Mouse (Mus musculus): ENCODE data around the gene Kctd11. TPM values are rescaled to one million over a fixed set of nuclear protein-coding genes. Genes with fewer than 3 reads are reported as not detected.
"Not testable (repeated sequence)": the region's sequence is repeated elsewhere in the genome, so short reads cannot be mapped to it uniquely, and the experiment has no call there.

The Kctd11 gene
- total and polyA plus RNA-seq, 2 experiments from 2014 or later, result 0.57 to 0.93 TPM

- Histone ChIP-seq H3K36me3 (ENCODE audit: insufficient read depth, low read length) (no peaks in the 10 kb centered on the region), H3K27me3 (ENCODE audit: insufficient read depth, low read length) (no peaks in the 10 kb centered on the region), H3K9ac (replicated peaks; ENCODE audit: low read length, poor library complexity, severe bottlenecking) (no peak overlapping the region), H3K4me2 (ENCODE audit: low read depth, low read length, poor library complexity, severe bottlenecking) (no peak overlapping the region), H3K27ac (ENCODE audit: low read depth, low read length) (no peak overlapping the region), H3K4me1 (ENCODE audit: insufficient read depth, low read length) (no peaks in the 10 kb centered on the region), H3K4me3 (ENCODE audit: low read depth, low read length) (no peak overlapping the region), H3K9me3 (ENCODE audit: low read length) (no peaks in the 10 kb centered on the region)
- no peak for ATAC-seq (ENCODE audit: low FRiP score)
- 76% methylated on average over 9 of the region's 9 CpGs for WGBS
- no peak for TF ChIP-seq CTCF (IDR thresholded peaks at IDR 0.05)
- no peak for DNase-seq (ENCODE audit: low spot score)
These were observed 15.6 kb downstream of the Kctd11 start for GRCm38 (mm10) chr11:69865561-69865960.

GRCm38 (mm10) chr11:69864138-69864860 is 16.9 kb downstream of the Kctd11 start:
- Histone ChIP-seq H3K9me3 (ENCODE audit: low read length) (no peaks in the 10 kb centered on the region), H3K9ac (replicated peaks; ENCODE audit: low read length, poor library complexity, severe bottlenecking) (no peak overlapping the region), H3K27ac (ENCODE audit: low read depth, low read length) (no peak overlapping the region), H3K4me2 (ENCODE audit: low read depth, low read length, poor library complexity, severe bottlenecking) (no peak overlapping the region), H3K27me3 (ENCODE audit: insufficient read depth, low read length) (no peaks in the 10 kb centered on the region), H3K36me3 (ENCODE audit: insufficient read depth, low read length) (no peaks in the 10 kb centered on the region), H3K4me3 (ENCODE audit: low read depth, low read length) (no peak overlapping the region), H3K4me1 (ENCODE audit: insufficient read depth, low read length) (no peaks in the 10 kb centered on the region)
- no peak for TF ChIP-seq CTCF (IDR thresholded peaks at IDR 0.05)
- 46% methylated on average over 8 of the region's 8 CpGs for WGBS
- DNase-seq (ENCODE audit: low spot score) (no peak), ATAC-seq (ENCODE audit: low FRiP score) (no peak)

GRCm38 (mm10) chr11:69863729-69864128 is 17.5 kb downstream of the Kctd11 start:
- 82% methylated on average over 3 of the region's 3 CpGs for WGBS
- ATAC-seq (ENCODE audit: low FRiP score); H3K27me3 ChIP-seq (ENCODE audit: insufficient read depth, low read length); H3K9ac ChIP-seq (replicated peaks; ENCODE audit: low read length, poor library complexity, severe bottlenecking); H3K4me1 ChIP-seq (ENCODE audit: insufficient read depth, low read length); DNase-seq (ENCODE audit: low spot score); H3K36me3 ChIP-seq (ENCODE audit: insufficient read depth, low read length); H3K9me3 ChIP-seq (ENCODE audit: low read length); H3K4me2 ChIP-seq (ENCODE audit: low read depth, low read length, poor library complexity, severe bottlenecking); H3K27ac ChIP-seq (ENCODE audit: low read depth, low read length); H3K4me3 ChIP-seq (ENCODE audit: low read depth, low read length): not testable (repeated sequence)

GRCm38 (mm10) chr11:69858113-69858998 is 22.9 kb downstream of the Kctd11 start, which contains the start of gene Tnk1:
Tnk1 (minus strand) TSS chr11:69858730.
- Histone ChIP-seq H3K36me3 (ENCODE audit: insufficient read depth, low read length) (no peaks in the 10 kb centered on the region), H3K4me1 (ENCODE audit: insufficient read depth, low read length) (0 out of 2 replicates have a peak, but pooled peaks cover 4% of the 10 kb centered on the region), H3K27ac (ENCODE audit: low read depth, low read length) (no peak within 1 kb of the TSS), H3K4me3 (ENCODE audit: low read depth, low read length) (no peak within 1 kb of the TSS), H3K27me3 (ENCODE audit: insufficient read depth, low read length) (peaks cover 8% of the 10 kb centered on the region), H3K9me3 (ENCODE audit: low read length) (no peaks in the 10 kb centered on the region), H3K4me2 (ENCODE audit: low read depth, low read length, poor library complexity, severe bottlenecking) (no peak within 1 kb of the TSS), H3K9ac (replicated peaks; ENCODE audit: low read length, poor library complexity, severe bottlenecking) (no peak within 1 kb of the TSS)
- no peak for DNase-seq (ENCODE audit: low spot score)
- no peak for TF ChIP-seq CTCF (IDR thresholded peaks at IDR 0.05)
- no peak for ATAC-seq (ENCODE audit: low FRiP score)
- 23% methylated on average over 30 of the region's 30 CpGs for WGBS

GRCm38 (mm10) chr11:69855347-69855746 is 25.9 kb downstream of the Kctd11 start:
- Histone ChIP-seq H3K36me3 (ENCODE audit: insufficient read depth, low read length) (peaks cover 15% of the 10 kb centered on the region), H3K9me3 (ENCODE audit: low read length) (no peaks in the 10 kb centered on the region), H3K4me3 (ENCODE audit: low read depth, low read length) (no peak overlapping the region), H3K4me1 (ENCODE audit: insufficient read depth, low read length) (0 out of 2 replicates have a peak, but pooled peaks cover 4% of the 10 kb centered on the region), H3K27me3 (ENCODE audit: insufficient read depth, low read length) (peaks cover 8% of the 10 kb centered on the region), H3K27ac (ENCODE audit: low read depth, low read length) (no peak overlapping the region), H3K4me2 (ENCODE audit: low read depth, low read length, poor library complexity, severe bottlenecking) (no peak overlapping the region), H3K9ac (replicated peaks; ENCODE audit: low read length, poor library complexity, severe bottlenecking) (no peak overlapping the region)
- 21% methylated on average over 16 of the region's 16 CpGs for WGBS
- TF ChIP-seq CTCF (IDR thresholded peaks at IDR 0.05), result peak; percentile 54
- ATAC-seq (ENCODE audit: low FRiP score) (peak; percentile 69), DNase-seq (ENCODE audit: low spot score) (no peak)

GRCm38 (mm10) chr11:69854680-69855079 is 26.5 kb downstream of the Kctd11 start:
- no peak overlapping the region for H3K27ac ChIP-seq (ENCODE audit: low read depth, low read length)
- H3K9me3 ChIP-seq (ENCODE audit: low read length), result no peaks in the 10 kb centered on the region
- H3K27me3 ChIP-seq (ENCODE audit: insufficient read depth, low read length), result peaks cover 8% of the 10 kb centered on the region
- H3K4me2 ChIP-seq (ENCODE audit: low read depth, low read length, poor library complexity, severe bottlenecking), result no peak overlapping the region
- H3K36me3 ChIP-seq (ENCODE audit: insufficient read depth, low read length), result peaks cover 21% of the 10 kb centered on the region
- DNase-seq (ENCODE audit: low spot score), result no peak
- 0 out of 2 replicates have a peak, but pooled peaks cover 4% of the 10 kb centered on the region for H3K4me1 ChIP-seq (ENCODE audit: insufficient read depth, low read length)
- 89% methylated on average over 10 of the region's 10 CpGs for WGBS
- no peak for ATAC-seq (ENCODE audit: low FRiP score)
- no peak for TF ChIP-seq CTCF (IDR thresholded peaks at IDR 0.05)
- H3K9ac ChIP-seq (replicated peaks; ENCODE audit: low read length, poor library complexity, severe bottlenecking), result no peak overlapping the region
- no peak overlapping the region for H3K4me3 ChIP-seq (ENCODE audit: low read depth, low read length)

Measured in midbrain, postnatal 0 days (tissue).